Mouse (Mus musculus): ENCODE data around the gene Gm28490. TPM values are rescaled to one million over a fixed set of nuclear protein-coding genes. Genes with fewer than 3 reads are reported as not detected.
"Not testable (repeated sequence)": the region's sequence is repeated elsewhere in the genome, so short reads cannot be mapped to it uniquely, and the experiment has no call there.

The Gm28490 gene
- not detected in 2 replicates for polyA plus RNA-seq (2015; fragmentation: Nextera tagmentation; extraction: Ambion mirVana)

GRCm38 (mm10) chrY:31634656-31635055, at the start of gene Gm28490:
TSS of gene Gm28490 (minus strand) at chrY:31634756.
- H3K4me2 ChIP-seq; H3K9me3 ChIP-seq; H3K9ac ChIP-seq; H3K4me1 ChIP-seq (replicated peaks); ATAC-seq (ENCODE audit: low FRiP score); H3K27me3 ChIP-seq; H3K27ac ChIP-seq; H3K36me3 ChIP-seq; H3K4me3 ChIP-seq: not testable (repeated sequence)
- WGBS: no CpG with 5 or more reads among the region's 8 CpGs
